Mouse (Mus musculus): ENCODE data around the gene Fpgs.

DNA sequence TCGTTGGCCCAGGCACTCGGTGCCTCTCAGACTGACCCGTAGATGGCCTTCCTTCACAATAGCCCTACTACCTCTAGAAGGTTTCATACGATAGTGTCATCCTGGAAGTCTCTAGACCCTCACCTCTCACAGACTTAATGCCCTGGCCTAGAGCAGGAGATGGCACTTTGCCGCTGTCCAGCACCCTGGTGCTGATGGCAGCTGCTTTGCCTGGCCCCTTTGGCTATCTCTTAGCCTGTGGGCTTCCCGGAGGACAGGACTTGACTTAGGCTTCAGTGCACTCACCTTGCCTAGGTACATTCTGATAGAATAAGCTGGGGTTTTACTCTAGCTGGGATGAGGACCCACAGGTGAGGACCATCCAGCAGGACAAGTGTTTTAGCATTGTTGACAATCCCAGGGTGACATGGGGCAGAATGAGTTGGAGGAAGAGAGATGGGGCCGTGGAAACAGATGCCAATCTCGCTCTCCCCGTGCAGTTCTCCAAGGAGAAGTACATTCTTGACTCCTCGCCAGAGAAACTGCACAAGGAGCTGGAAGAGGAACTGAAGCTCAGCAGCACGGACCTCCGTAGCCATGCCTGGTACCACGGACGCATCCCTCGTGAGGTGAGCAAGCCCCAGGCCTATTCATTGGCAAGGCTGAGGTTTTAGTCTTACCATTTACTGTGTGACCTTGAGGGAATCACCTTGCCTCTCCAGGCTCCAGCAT is 40.5 kb upstream of the Fpgs start:
- no peak for TF ChIP-seq MAX (IDR thresholded peaks at IDR 0.05)
- TF ChIP-seq USF1 (IDR thresholded peaks at IDR 0.05; ENCODE audit: low read depth): no peak
- TF ChIP-seq CTCF (IDR thresholded peaks at IDR 0.05; ENCODE audit: control insufficient read depth, insufficient read depth, insufficient read length): no peak
- no peak for TF ChIP-seq MYOG (IDR thresholded peaks at IDR 0.05; ENCODE audit: control insufficient read depth, extremely low read depth, insufficient read length)
- no peak for TF ChIP-seq MYOD1 (IDR thresholded peaks at IDR 0.05; ENCODE audit: control insufficient read depth, insufficient read length, low read depth)
- no peak for TF ChIP-seq CEBPB (IDR thresholded peaks at IDR 0.05; ENCODE audit: low read depth)
- TF ChIP-seq FOSL1 (IDR thresholded peaks at IDR 0.05; ENCODE audit: insufficient read depth, low read length, poor library complexity, severe bottlenecking): no peak
